35 mouse cellular contexts compared by ENCODE assay signal in the genomic region with DNA sequence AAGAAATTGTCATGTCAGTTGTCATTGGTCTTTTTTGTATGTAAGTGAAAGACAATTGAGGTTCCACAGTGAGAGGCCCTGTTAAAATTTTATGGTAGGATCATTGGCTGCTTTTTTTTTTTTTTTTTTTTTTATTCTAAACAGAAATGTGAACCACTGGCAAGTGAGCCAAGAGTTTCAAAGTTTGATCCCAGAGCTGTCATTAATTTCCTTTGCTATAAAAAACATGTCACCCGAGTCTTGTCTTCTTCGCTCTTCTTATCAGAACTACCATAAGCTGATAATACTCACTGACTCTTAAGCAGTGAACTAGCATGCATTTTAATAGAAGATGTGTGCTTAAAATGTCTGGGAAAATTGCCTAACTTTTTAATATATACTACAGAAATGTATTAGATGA.
"Had no signal": no experiment of that assay in that cellular context is flagged by ENCODE, and none has a peak within 500 bp of the region (broad histone marks: within the 10 kb centered on the region; RNA-seq: fewer than 3 reads in every experiment).

No protein-coding gene starts in this region.

- H3K4me1 ChIP-seq: heart, embryonic 10.5 days; heart, embryonic 12.5 days; heart, embryonic 13.5 days; heart, embryonic 15.5 days; hindbrain, embryonic 10.5 days; hindbrain, embryonic 12.5 days; hindbrain, embryonic 13.5 days; hindbrain, embryonic 15.5 days; intestine, embryonic 15.5 days; kidney, embryonic 15.5 days had no signal

- H3K27me3 ChIP-seq: heart, embryonic 12.5 days; heart, embryonic 13.5 days; heart, embryonic 15.5 days; hindbrain, embryonic 12.5 days; hindbrain, embryonic 13.5 days; hindbrain, embryonic 15.5 days; intestine, embryonic 15.5 days; kidney, embryonic 15.5 days had no signal

- ATAC-seq: hindbrain, embryonic 16.5 days; hindbrain, postnatal 0 days; inflammation-experienced regulatory T-cells, adult 6 months; intestine, embryonic 15.5 days; intestine, embryonic 16.5 days; intestine, postnatal 0 days had no signal

- H3K4me2 ChIP-seq: heart, embryonic 11.5 days; heart, embryonic 12.5 days; heart, embryonic 13.5 days; heart, embryonic 15.5 days; hindbrain, embryonic 12.5 days; hindbrain, embryonic 13.5 days; hindbrain, embryonic 14.5 days; hindbrain, embryonic 15.5 days; intestine, embryonic 15.5 days; kidney, embryonic 15.5 days had no signal

- H3K36me3 ChIP-seq: heart, embryonic 10.5 days; heart, embryonic 12.5 days; heart, embryonic 13.5 days; heart, embryonic 15.5 days; hindbrain, embryonic 10.5 days; hindbrain, embryonic 12.5 days; hindbrain, embryonic 13.5 days; hindbrain, embryonic 15.5 days; intestine, embryonic 15.5 days; kidney, embryonic 15.5 days had no signal

- H3K27ac ChIP-seq: heart, embryonic 10.5 days; heart, embryonic 13.5 days; heart, embryonic 15.5 days; hindbrain, embryonic 10.5 days; hindbrain, embryonic 12.5 days; hindbrain, embryonic 13.5 days; hindbrain, embryonic 14.5 days; hindbrain, embryonic 15.5 days; hindbrain, postnatal 0 days; intestine, embryonic 15.5 days; kidney, embryonic 15.5 days; kidney, postnatal 0 days; layer of hippocampus, adult 2 months had no signal

- H3K4me3 ChIP-seq: heart, embryonic 10.5 days; heart, embryonic 12.5 days; heart, embryonic 13.5 days; heart, embryonic 15.5 days; hindbrain, embryonic 10.5 days; hindbrain, embryonic 12.5 days; hindbrain, embryonic 13.5 days; hindbrain, embryonic 15.5 days; intestine, embryonic 15.5 days; kidney, embryonic 15.5 days; layer of hippocampus, adult 2 months had no signal

- H3K9me3 ChIP-seq: heart, embryonic 10.5 days; heart, embryonic 12.5 days; heart, embryonic 15.5 days; hindbrain, embryonic 10.5 days; hindbrain, embryonic 12.5 days; hindbrain, embryonic 15.5 days; intestine, embryonic 15.5 days; kidney, embryonic 15.5 days had no signal

- H3K9ac ChIP-seq: heart, embryonic 12.5 days; heart, embryonic 13.5 days; heart, embryonic 15.5 days; hindbrain, embryonic 12.5 days; hindbrain, embryonic 13.5 days; hindbrain, embryonic 14.5 days; hindbrain, embryonic 15.5 days; intestine, embryonic 15.5 days; kidney, embryonic 15.5 days had no signal

- DNase-seq: heart, postnatal 10 days; heart, postnatal 14 days; heart, postnatal 36 days; heart, postnatal 4 days; kidney, adult 11 months; kidney, adult 18-20 months; kidney, adult 2 months; kidney, adult 8-10 months; kidney, adult 9 months; kidney, postnatal 10 days; kidney, postnatal 14 days; kidney, postnatal 25 days; kidney, postnatal 36 days; kidney, postnatal 4 days; layer of hippocampus, adult 9-11 months; layer of hippocampus, postnatal 36 days had no signal
